Mouse (Mus musculus): ENCODE data around the gene Gm8994. TPM values are rescaled to one million over a fixed set of nuclear protein-coding genes. Genes with fewer than 3 reads are reported as not detected.
A peak's percentile ranks its signal among the peaks of the same experiment; 100 is the strongest.
"Not testable (repeated sequence)": the region's sequence is repeated elsewhere in the genome, so short reads cannot be mapped to it uniquely, and the experiment has no call there.

Gm8994 gene
- total RNA-seq (2021): not detected
- long read RNA-seq, experiment 1: 0 reads
- long read RNA-seq, experiment 2: 0 reads

- DNase-seq: not testable (repeated sequence)
These were observed at the start of gene Gm8994 for GRCm38 (mm10) chr6:136327239-136327638. Gene Gm8994 (plus strand): TSS chr6:136327539.

GRCm38 (mm10) chr6:136277685-136278084 lies 49.7 kb upstream of the Gm8994 start:
- DNase-seq: no peak

- DNase-seq: no peak
These were observed 42.8 kb upstream of the Gm8994 start for GRCm38 (mm10) chr6:136284565-136284964.

- DNase-seq: no peak
These were observed 41.2 kb upstream of the Gm8994 start for GRCm38 (mm10) chr6:136286180-136286579.

- DNase-seq: no peak
These were observed 40.8 kb upstream of the Gm8994 start for GRCm38 (mm10) chr6:136286589-136286988.

- DNase-seq: no peak
These were observed 35.9 kb upstream of the Gm8994 start for GRCm38 (mm10) chr6:136291424-136291823.

GRCm38 (mm10) chr6:136291951-136292714 lies 35.2 kb upstream of the Gm8994 start:
- DNase-seq: no peak

GRCm38 (mm10) chr6:136293700-136294099 lies 33.6 kb upstream of the Gm8994 start:
- DNase-seq: no peak

GRCm38 (mm10) chr6:136295821-136296220 lies 31.5 kb upstream of the Gm8994 start:
- DNase-seq: peak; percentile 53

GRCm38 (mm10) chr6:136296251-136296650 lies 31.1 kb upstream of the Gm8994 start:
- DNase-seq: peak in 1 of 2 experiments; percentile 17

GRCm38 (mm10) chr6:136303514-136303913 lies 23.8 kb upstream of the Gm8994 start:
- DNase-seq: no peak

- no peak for DNase-seq
These were observed 22.9 kb upstream of the Gm8994 start for GRCm38 (mm10) chr6:136304369-136304988.

- DNase-seq: peak in 1 of 2 experiments; percentile 10
These were observed 17.9 kb upstream of the Gm8994 start for GRCm38 (mm10) chr6:136309487-136309886.

- DNase-seq: not testable (repeated sequence)
These were observed 1.1 kb downstream of the Gm8994 start for GRCm38 (mm10) chr6:136328416-136328815.

- no peak for DNase-seq
These were observed 13.3 kb downstream of the Gm8994 start for GRCm38 (mm10) chr6:136340669-136341068.

- DNase-seq: no peak
These were observed 13.8 kb downstream of the Gm8994 start for GRCm38 (mm10) chr6:136341093-136341492.

- DNase-seq: no peak
These were observed 16.5 kb downstream of the Gm8994 start for GRCm38 (mm10) chr6:136343868-136344267.

- no peak for DNase-seq
These were observed 17.7 kb downstream of the Gm8994 start for GRCm38 (mm10) chr6:136345034-136345433.

- DNase-seq: no peak
These were observed 18.3 kb downstream of the Gm8994 start for GRCm38 (mm10) chr6:136345641-136346040.

GRCm38 (mm10) chr6:136347053-136347452 lies 19.7 kb downstream of the Gm8994 start:
- no peak for DNase-seq

- DNase-seq: no peak
These were observed 20.3 kb downstream of the Gm8994 start for GRCm38 (mm10) chr6:136347631-136348030.

GRCm38 (mm10) chr6:136353399-136354184 lies 26.3 kb downstream of the Gm8994 start:
- peak; percentile 64 for DNase-seq

- DNase-seq: no peak
These were observed 31.1 kb downstream of the Gm8994 start for GRCm38 (mm10) chr6:136358471-136358870.
